Mouse (Mus musculus) erythroid progenitor cell, adult 5-6 weeks (primary cell): ENCODE measurements around the gene Maml3. TPM values are rescaled to one million over a fixed set of nuclear protein-coding genes. Genes with fewer than 3 reads are reported as not detected.

ENCODE experiments used
- ATAC-seq: replicated peaks from 2 replicates; pipeline ENCODE4 v1.8.0; 2016; ENCODE audit warnings: moderate number of reproducible peaks, mild to moderate bottlenecking, moderate TSS enrichment, inconsistent platforms; ENCODE audit not compliant: poor library complexity, low FRiP score, severe bottlenecking
- total RNA-seq, 2 experiments: library from RNA; stranded (forward) in 1 of 2; stranded (reverse) in 1 of 2; fragments of 150-400 nt in 1 of 2; fragments of 186-747, 209-891 nt in 1 of 2; gene quantifications; 2 replicates each; pipeline versions ENCODE4 v1.2.3 to v1.2.4; 2015 to 2017; ENCODE audit warnings: low replicate concordance in 2 of 2

The Maml3 gene
- total RNA-seq, 2 experiments from 2014 or later = 0.15 to 0.84 TPM

DNA sequence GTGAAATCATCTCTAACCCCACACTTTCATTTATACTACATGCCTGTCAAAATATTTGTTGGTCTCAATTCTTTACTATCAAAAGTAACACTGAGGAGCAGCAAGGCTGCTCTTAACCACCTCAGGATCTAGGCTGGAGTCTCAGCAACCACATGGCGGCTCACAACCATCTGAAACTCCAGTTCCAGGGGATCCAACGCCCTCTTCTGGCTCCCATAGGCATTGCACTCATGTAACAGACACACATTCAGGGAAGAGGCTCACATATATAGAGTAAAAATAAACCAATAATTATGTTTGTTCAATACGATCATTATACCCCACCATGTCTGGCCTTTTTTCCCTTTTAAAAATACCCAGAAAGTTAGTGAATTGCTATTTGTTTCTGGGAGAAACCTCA, 252.2 kb downstream of the Maml3 start:
- ATAC-seq = no peak

DNA sequence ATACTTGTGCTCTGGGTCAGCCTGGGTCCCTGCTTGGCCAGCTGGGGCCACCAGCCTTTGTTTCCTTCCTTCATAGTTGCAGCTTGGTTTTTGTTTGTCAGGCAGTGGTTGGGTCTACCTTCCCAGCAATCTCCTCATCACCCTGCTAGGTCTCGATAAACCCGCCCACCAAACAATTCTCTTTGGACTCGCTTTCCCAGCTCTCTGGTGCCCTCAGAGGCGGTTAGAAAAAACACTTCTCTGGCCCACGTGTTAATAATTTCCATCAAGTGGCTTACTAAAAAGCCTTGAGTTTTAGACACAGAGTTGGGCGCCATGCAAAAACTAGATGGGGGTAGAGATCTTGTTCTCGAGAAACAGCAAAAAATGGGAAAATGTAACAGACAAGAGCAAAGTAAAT, 253.3 kb downstream of the Maml3 start:
- ATAC-seq = no peak

DNA sequence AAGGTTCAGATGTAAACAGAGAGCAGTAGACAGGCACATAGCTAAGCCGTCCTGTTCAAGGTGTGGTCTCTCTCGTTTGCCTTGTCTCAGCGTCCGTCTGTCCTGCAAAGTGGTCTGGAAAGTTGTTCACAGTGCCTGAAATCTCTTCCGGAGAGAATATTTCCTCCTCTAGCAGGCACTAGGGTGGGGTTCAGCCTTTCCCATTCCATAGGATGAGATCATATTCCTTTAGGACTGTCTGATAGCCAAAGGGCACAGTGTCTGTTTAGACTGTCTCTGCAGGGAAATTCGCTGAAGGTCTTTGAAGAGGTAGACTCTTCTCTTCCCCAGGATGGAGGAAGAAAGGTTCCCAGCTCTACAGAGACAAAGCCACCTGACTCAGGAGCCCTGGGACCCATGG, 255.4 kb downstream of the Maml3 start:
- no peak for ATAC-seq

DNA sequence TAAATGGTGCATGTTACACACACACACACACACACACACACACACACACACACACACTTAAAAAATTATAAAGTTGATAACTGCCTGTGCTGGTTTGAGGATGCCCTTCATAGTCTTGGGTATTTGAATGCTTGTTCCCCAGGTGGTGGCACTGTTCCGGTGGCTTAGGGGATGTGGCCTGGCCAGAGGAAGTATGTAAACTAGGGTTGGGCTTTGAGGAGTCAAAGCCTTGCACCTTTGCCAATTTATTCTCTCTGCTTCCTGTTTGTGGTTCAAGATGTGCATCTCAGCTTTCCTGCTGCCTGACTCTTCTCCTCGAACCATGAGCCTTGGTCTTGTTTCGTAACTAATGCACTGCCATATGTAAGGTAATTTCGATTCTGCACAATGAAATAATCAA, 257.6 kb downstream of the Maml3 start:
- no peak for ATAC-seq

DNA sequence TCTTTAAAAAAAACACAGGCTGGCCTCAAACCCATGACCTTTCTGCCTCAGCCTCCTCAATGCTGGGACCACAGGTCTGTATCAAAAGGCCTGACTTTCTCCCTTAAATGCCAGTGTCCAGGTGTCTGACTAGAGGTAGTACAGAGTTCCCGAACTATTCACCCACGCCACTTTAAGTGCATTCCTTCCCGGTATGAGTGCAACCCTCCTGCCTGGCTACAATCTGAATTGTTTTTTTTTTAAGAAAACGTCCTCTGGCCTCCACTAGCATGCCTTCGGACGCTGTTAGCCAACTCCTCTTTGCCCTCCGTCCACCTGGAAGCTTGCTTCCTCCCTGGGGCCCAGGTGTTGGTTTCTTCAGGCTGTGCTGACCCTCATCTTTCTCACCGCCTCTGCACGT, 260.6 kb downstream of the Maml3 start:
- no peak for ATAC-seq

DNA sequence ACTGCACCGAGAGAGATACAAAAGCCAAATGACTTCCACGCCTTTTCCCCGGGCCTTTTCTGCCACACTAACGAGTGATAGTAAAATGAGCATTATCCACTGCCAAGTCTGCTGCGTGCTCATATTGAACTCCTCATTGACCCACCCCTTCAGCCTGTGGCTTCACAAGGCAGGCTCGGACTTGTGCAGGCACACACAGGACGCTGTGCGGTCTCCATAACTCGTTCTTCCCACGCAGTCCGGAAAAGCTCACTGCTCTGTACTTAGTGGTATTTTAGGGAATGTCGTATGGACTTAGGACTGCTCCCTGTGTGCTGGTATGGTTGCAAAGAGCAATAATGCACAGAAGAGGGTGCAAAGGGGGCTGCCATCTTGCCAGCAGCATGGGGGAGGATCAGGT, 262.7 kb downstream of the Maml3 start:
- no peak for ATAC-seq

DNA sequence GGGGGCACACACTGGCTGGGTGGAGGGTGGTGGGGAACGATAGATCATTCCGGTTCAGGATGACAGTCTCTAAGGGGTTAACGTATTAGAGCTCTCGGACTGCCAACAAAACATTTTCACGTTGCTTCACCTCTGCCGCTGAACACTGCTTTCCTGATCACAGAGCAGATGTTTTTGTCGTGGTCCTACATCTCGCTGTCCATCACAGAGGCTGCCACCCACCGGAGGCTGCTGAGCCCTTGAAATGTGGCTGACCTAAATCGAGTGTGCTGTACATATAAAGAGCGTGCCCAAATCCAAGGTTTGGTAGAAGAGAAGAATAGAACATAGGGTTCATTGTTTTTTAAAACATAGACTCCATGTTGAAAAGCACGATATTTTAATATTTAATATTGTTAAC, 263.3 kb downstream of the Maml3 start:
- ATAC-seq = no peak

DNA sequence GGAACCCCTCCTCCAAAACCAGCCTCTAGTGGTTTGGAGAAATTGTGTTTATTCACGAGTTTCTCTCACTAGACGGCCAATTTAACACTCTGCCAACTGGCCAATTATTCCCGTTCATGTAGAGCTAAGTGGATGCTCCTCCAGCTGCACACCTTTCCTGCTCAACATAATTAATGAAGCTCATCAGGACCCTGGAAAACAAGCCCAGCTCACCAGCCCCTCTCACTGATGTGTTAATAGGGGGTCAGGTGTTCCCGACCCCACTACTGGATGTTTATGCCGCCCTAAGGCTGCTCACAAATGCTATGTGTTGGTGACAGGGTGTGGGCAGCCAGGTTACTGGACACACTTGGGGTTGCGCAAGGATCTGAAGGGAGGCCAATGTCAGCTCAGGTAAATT, 263.7 kb downstream of the Maml3 start:
- ATAC-seq = no peak

DNA sequence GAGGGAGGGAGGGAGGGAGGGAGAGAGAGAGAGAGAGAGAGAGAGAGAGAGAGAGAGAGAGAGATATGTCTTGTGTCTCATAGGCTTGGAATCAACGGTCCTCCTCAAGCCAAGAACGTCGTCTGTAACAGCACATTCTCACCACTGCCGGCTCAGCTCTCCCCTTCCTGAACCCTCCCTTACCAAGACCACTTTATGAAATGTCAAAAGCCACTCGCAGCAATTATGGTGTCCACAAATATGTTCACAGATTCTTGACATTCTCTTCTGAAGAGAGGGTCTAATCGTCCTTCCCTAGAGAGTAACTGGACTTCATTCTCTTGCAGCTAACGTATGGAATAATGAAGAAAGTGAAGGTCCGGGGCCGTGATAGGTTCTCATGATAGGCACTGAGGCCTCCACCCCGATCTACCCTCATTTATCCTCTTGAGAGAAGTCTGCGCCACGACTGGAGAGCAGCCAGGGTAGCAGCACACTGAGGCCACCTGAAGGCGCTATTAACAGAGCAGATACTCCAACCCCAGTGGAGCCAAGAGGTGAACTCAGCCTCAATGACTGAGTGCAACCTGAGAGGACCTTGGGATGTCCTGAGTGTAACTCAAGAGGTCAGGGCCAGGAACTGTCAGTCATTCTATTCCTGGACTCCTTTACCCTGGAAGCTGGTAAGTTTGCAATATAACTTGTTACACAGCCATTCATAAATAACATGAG, 264.6 kb downstream of the Maml3 start:
- ATAC-seq = no peak

DNA sequence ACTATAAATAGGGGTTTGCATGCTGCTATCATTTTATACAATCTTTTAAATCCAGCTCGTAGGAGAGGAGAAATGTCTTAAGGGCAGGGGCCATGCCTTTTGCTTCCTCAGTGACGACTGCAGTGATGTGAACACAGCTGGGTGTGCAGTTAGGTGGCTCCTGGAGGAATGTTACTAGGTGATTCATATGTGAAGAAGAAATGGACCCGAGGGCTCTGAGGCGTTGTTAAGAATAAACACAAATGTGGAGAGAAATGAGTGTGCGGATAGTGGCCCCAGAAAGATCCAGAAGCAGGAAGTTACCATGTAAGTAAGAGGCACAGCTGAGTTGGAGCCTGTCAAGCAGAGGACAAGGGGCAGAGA, 265.5 kb downstream of the Maml3 start:
- ATAC-seq = no peak

DNA sequence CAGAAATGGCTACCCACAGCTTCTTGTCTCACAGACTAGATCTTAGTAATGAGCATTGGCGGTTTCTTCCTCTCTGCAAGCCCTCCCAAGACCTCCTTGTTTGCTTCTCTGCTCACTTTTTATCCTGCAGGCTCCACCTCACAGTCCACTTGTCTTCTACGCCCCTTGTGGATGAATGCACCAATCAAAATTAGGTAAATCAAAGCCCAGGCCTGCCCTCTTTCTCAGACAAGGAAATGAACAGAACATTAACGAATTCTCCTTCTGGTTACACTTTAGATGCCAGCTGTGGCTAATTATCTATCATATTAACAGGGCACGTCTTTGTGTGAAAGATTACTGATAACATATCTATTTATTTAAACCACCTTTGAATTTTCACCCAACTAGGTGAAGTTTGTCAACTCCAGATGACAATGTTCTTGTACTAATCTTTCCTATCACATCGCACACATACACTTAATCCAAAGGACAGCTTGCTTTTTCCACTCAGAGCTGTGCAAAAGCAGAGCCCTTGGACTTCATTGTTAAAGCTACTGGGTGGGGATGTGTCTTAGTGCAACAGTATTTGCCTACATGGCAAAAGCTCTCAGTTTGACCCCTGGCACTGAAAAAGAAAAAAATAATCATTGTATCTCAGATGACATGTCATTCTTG, 266.1 kb downstream of the Maml3 start:
- ATAC-seq = no peak

DNA sequence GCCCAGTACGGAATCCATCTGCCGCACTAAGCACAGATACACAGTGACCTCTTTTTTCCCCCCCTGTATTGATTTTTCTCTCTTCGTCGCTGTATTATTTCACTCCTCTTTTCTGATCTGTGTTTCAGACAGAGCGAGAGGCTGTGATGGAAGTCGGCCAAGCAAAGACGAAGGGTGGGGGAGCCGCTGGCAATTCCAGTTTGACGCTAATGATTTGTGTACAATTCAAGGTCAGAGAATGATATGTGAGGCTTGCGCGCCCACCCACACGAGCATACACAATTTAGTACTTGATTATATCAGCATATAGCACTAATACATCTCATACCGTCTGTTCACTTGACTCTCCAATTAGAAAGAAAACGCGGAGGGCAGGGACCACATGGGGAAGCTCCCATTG, 271.9 kb downstream of the Maml3 start:
- ATAC-seq = no peak

DNA sequence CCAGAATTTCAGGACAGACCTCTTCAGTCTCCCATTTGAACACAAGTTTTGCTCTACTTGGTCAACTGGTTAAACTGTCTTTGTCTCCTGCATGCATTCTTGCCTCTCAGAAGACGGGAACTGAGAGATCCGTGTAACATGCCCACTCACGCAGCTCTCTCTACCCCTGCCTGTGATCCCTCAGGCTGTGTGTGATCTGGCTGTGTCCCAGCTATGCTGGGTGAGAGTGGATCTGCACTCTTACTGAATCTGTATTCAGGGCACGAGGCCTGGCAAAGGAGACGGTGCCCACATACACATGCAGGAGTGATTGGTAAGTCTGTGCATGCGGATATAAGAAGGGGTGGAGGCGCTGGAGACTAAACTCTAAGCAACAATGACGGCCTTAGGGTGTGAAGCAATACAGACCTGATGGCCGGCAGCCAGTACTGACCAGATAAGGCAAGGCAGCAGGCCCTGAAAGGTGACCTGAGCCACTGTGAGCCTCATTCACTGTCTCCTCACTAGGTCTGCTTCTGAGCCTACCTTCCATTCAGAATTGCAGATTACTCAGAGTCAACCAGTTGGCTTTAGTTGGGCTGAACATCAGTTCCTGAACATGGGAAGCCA, 274.0 kb downstream of the Maml3 start:
- ATAC-seq = no peak

DNA sequence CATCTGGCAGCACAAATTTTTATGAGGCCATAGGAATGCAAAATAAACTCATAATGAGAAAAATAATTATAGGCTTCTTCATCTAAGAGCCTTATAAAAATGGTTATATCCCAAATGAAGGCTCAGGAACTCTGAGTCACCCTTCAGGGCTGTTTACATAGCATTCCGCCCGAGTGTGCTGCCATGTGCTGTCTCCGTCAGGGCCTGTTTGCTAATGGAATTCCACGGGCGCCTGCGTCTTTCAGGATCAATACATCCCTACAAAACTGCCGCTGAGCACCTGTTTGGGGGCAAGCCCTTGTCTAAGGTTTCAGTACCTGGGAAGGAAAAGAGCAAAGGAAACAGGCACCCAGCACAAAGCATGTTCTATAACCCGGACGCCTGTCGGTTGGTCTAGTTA, 279.3 kb downstream of the Maml3 start:
- no peak for ATAC-seq

DNA sequence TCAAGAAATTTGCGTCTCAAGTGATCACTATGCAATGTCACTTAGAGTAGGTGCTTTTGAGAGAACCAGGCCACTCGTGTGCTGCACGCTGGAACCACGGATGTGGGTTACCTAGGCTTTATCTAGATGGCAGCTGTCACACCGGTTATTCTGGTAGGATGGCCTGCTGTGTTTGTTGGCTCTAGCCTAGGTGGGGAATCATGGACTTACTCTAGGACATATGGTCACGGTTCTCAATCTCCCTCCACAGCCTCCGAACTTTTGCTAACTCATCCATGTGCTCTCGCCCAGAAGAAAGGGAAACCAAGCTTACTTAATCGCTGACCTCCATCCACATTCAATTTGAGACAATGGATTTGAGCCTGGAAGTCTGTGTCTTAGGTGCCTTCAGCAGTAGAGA, 280.4 kb downstream of the Maml3 start:
- ATAC-seq = no peak

DNA sequence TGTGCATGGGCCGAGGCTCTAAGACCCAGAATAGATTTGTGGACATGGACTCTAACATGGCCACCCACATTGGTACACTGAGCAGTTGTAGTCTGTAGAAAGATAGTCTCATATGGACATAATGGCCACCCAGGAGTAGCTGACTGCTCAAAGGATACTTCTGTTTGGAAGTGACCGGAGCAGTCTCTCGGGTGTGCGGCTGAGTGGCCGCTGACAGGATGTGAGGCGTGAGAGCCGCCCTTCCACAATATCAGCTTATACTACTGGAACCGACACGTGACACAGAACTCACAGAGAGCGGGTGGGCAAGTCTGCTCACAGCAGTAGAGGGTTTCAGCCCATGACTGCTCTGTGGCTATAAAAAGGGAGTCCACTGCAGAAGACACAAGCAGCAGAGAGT, 283.3 kb downstream of the Maml3 start:
- no peak for ATAC-seq

DNA sequence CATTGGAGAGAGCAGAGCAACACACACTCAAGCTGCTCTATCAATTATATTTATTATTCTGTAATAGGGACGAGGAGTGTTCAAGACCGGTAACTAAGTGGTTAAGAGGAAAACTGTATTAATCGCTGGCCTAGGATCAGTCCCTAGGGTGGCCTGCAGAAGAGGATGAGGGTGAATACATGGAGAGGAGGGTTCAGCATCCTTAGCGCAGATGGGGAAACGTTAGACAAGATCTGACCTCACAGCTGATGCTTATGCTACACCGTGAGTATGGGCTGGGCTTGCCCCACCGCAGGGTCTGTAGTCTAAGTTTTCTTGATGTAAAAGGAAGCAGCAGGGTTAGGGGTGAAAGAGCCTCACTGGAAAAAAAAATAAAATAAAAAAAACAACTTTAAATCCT, 285.8 kb downstream of the Maml3 start:
- ATAC-seq = no peak

DNA sequence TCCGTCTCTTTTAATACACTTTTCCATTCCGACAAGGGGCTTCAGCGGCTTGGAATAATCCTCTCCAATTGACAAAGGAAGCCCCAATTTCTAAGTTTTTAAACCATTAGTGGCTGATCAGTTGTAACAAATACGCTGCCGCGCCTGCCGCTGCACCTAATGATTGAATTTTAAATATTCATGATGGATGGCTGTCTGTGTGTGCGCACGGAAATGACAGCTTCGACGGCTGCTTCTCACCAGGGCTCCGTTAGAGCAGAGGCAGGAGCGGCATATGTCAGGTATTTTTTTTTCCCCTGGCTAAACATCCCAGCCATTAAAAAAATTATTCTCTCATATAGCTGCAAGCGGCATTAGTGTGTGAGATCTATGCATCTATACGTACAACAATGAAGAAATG, 287.0 kb downstream of the Maml3 start:
- no peak for ATAC-seq

DNA sequence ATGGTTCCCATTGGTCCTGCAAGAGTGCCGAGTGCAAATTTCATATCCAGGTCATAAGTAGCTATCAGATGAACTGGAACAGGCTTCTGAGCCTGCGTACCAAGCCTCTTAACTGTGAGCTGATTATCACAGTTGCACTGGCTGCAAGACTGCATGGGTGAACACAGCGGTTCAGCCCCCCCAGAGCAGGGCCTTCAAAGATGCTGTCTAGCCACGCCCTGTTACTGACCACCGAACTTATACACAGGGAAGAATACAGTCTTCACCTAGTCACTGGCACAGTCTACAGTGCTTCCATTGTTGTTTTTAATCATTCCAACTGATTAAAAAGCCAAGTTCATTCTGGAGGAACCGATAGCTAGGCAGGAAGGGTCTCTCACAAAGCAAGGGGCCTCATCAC, 287.5 kb downstream of the Maml3 start:
- no peak for ATAC-seq

DNA sequence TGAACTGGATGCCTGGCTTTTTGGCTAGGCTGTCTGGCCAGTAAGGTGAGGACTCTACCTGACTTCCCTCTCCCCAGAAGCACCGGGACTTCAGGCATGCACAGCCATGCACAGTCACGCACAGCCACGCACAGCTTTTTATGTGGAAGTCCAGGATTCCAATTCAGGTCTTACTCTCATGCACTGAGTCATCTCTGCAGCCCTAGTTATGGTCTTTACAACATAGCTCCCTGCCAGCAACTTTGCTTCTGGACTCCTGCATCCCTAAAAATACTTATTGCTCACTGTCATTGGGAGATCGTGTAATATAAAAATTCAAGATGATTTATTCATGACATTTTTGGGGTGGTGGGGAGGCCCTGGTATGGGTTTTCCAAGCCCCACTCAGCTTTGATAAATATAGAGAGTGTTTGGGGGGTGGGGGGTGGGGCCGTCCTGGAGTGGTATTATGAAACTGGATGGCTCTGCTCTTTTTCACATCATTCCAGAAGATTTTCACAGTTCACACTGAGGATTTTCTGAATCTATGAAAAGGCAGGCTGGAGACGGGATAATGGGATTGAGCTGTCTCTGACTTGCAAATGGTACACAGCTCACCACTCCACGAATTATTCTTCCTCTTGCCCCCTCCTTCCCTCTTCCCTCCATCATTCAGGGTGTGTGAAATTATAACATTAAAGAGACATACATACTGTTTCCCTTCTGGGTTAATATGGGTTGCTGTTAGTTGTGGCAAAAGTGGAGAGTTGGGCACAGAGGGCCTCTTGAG, 288.2 kb downstream of the Maml3 start:
- no peak for ATAC-seq

DNA sequence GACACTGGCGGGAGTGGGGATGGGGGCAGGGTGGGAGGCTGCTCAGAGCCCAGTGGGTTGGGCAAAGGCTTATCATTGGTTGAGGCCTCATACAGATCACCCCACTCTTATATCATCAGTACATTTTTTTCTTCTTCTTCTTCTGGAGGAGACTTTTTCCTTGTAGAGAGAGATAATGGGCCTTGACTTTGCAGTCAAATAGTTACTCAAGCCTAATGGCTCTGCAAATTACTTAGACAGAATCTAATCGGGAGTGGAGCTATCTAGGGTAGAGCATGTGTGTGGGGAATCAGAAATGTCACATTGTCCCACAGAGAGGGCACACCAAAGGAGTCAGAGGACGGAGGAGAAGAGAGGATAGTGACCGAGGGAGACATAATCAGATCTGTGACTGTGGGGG, 290.8 kb downstream of the Maml3 start:
- no peak for ATAC-seq
